Mouse (Mus musculus) spleen, adult 2 months (tissue): ENCODE data around the gene Slc31a1. TPM values are rescaled to one million over a fixed set of nuclear protein-coding genes. Genes with fewer than 3 reads are reported as not detected.

Experiments
- DNase-seq, 2 experiments: peaks; one replicate each; pipeline versions ENCODE4 v3.0.0 to v3.0.0-alpha.2; 2012 to 2021; ENCODE audit warnings: low spot score in 2 of 2, low read depth in 1 of 2
- H3K27ac ChIP-seq: fragments of 200-500 bp; 2 replicates; pipeline ENCODE4 v1.5.1; 2012; ENCODE audit warnings: low read length, inconsistent platforms; ENCODE audit not compliant: insufficient read depth
- H3K27me3 ChIP-seq: fragments of 200-500 bp; 2 replicates; pipeline ENCODE4 v1.6.1; 2012; ENCODE audit warnings: mild to moderate bottlenecking, moderate library complexity, low read length, inconsistent platforms; ENCODE audit not compliant: control insufficient read depth, insufficient read depth
- H3K36me3 ChIP-seq: fragments of 200-500 bp; 2 replicates; pipeline ENCODE4 v1.6.1; 2012; ENCODE audit warnings: mild to moderate bottlenecking, low read length, inconsistent platforms; ENCODE audit not compliant: control insufficient read depth, insufficient read depth
- H3K4me1 ChIP-seq: fragments of 200-500 bp; 2 replicates; pipeline ENCODE4 v1.6.1; 2011; ENCODE audit warnings: inconsistent platforms; ENCODE audit not compliant: control insufficient read depth, insufficient read depth, insufficient read length
- H3K4me3 ChIP-seq: fragments of 200-500 bp; 2 replicates; pipeline ENCODE4 v1.5.1; 2011; ENCODE audit warnings: mild to moderate bottlenecking, inconsistent platforms; ENCODE audit not compliant: insufficient read depth, insufficient read length; ENCODE audit errors: extremely low read depth
- CTCF ChIP-seq: fragments of 200-500 bp; IDR thresholded peaks from 2 replicates; pipeline ENCODE4 v1.5.1; 2011; ENCODE audit warnings: mild to moderate bottlenecking, inconsistent platforms; ENCODE audit not compliant: insufficient read depth, insufficient read length, insufficient replicate concordance; ENCODE audit errors: extremely low read depth
- POLR2A ChIP-seq: fragments of 200-500 bp; IDR thresholded peaks from 2 replicates; pipeline ENCODE4 v1.6.1; 2011; ENCODE audit warnings: low read depth, low read length, inconsistent platforms
- WGBS: fragments of 180-500 bp; shearing (Covaris S2); methylation state at CpG from one replicate; pipeline ENCODE4 v1.1.7; 2018; 5-methylcytosine and 5-hydroxymethylcytosine counted together
- polyA plus RNA-seq: library from polyadenylated mRNA; depleted of rRNA; stranded (reverse); fragments of >200 nt; gene quantifications from 2 replicates; pipeline ENCODE4 v1.2.3, GENCODE M21; 2012

Gene Slc31a1
- polyA plus RNA-seq, 1 experiment, result 5.4 TPM

- DNase-seq, result no peak
- no peak overlapping the region for H3K27ac ChIP-seq
- no peak for TF ChIP-seq CTCF
- no peak for TF ChIP-seq POLR2A
- 90% methylated on average over 8 of the region's 8 CpGs for WGBS
- H3K4me1 ChIP-seq, result no peaks in the 10 kb centered on the region
- no peaks in the 10 kb centered on the region for H3K27me3 ChIP-seq
- H3K36me3 ChIP-seq, result peaks cover 70% of the 10 kb centered on the region
- no peak overlapping the region for H3K4me3 ChIP-seq
These were observed 57.9 kb downstream of the Slc31a1 start for GRCm38 (mm10) chr4:62418448-62418847.

GRCm38 (mm10) chr4:62419091-62419490, 58.6 kb downstream of the Slc31a1 start:
- WGBS, result 92% methylated on average over 6 of the region's 6 CpGs
- TF ChIP-seq POLR2A, result no peak
- no peak for TF ChIP-seq CTCF
- Histone ChIP-seq H3K4me3 (no peak overlapping the region), H3K4me1 (no peaks in the 10 kb centered on the region), H3K27ac (no peak overlapping the region), H3K36me3 (peaks cover 73% of the 10 kb centered on the region), H3K27me3 (no peaks in the 10 kb centered on the region)
- no peak for DNase-seq

GRCm38 (mm10) chr4:62425891-62426290, 65.4 kb downstream of the Slc31a1 start:
- H3K4me3 ChIP-seq, result no peak overlapping the region
- no peak overlapping the region for H3K27ac ChIP-seq
- H3K4me1 ChIP-seq, result no peaks in the 10 kb centered on the region
- no peak for DNase-seq
- no peaks in the 10 kb centered on the region for H3K27me3 ChIP-seq
- 93% methylated on average over 4 of the region's 4 CpGs for WGBS
- H3K36me3 ChIP-seq, result peaks cover 23% of the 10 kb centered on the region
- TF ChIP-seq POLR2A (no peak), CTCF (no peak)

GRCm38 (mm10) chr4:62427978-62428758, 67.6 kb downstream of the Slc31a1 start:
- H3K4me3 ChIP-seq, result no peak overlapping the region
- WGBS, result 78% methylated on average over 17 of the region's 17 CpGs

GRCm38 (mm10) chr4:62429616-62430015, 69.1 kb downstream of the Slc31a1 start:
- TF ChIP-seq POLR2A (no peak), CTCF (no peak)
- no peak for DNase-seq
- Histone ChIP-seq H3K27ac (no peak overlapping the region), H3K36me3 (peaks cover 2% of the 10 kb centered on the region; the same call in 1 of the 2 replicates), H3K4me3 (no peak overlapping the region), H3K4me1 (no peaks in the 10 kb centered on the region), H3K27me3 (no peaks in the 10 kb centered on the region)
- WGBS, result 86% methylated on average over 9 of the region's 9 CpGs

More at GRCm38 (mm10) chr4:62427978-62428758, 67.6 kb downstream of the Slc31a1 start:
- no peak overlapping the region for H3K27ac ChIP-seq
- H3K36me3 ChIP-seq, result peaks cover 10% of the 10 kb centered on the region
- no peak for DNase-seq
- no peaks in the 10 kb centered on the region for H3K27me3 ChIP-seq
- no peaks in the 10 kb centered on the region for H3K4me1 ChIP-seq
- TF ChIP-seq CTCF (no peak), POLR2A (no peak)

- DNase-seq, result no peak
- no peaks in the 10 kb centered on the region for H3K4me1 ChIP-seq
- no peaks in the 10 kb centered on the region for H3K36me3 ChIP-seq
- no peak for TF ChIP-seq POLR2A
- no peak for TF ChIP-seq CTCF
- no peak overlapping the region for H3K27ac ChIP-seq
- no peak overlapping the region for H3K4me3 ChIP-seq
- no peaks in the 10 kb centered on the region for H3K27me3 ChIP-seq
These were observed 70.2 kb downstream of the Slc31a1 start for GRCm38 (mm10) chr4:62430678-62431077.

GRCm38 (mm10) chr4:62431522-62431921, 71.0 kb downstream of the Slc31a1 start:
- no peaks in the 10 kb centered on the region for H3K36me3 ChIP-seq
- no peak overlapping the region for H3K27ac ChIP-seq
- H3K4me1 ChIP-seq, result no peaks in the 10 kb centered on the region
- no peak for DNase-seq
- no peak for TF ChIP-seq CTCF
- no peak for TF ChIP-seq POLR2A
- no peak overlapping the region for H3K4me3 ChIP-seq
- WGBS, result 55% methylated on average over 4 of the region's 4 CpGs
- no peaks in the 10 kb centered on the region for H3K27me3 ChIP-seq
